Mouse (Mus musculus): ENCODE data around the gene Gm17622. TPM values are rescaled to one million over a fixed set of nuclear protein-coding genes. Genes with fewer than 3 reads are reported as not detected.

The Gm17622 gene
- polyA plus RNA-seq, 1 experiment: not detected

GRCm38 (mm10) chr13:96530064-96530463 is 39.5 kb downstream of the Gm17622 start:
- Histone ChIP-seq H3K4me3 (replicated peaks; ENCODE audit: control insufficient read depth, low read depth, low read length) (no peak overlapping the region), H3K4me1 (ENCODE audit: control insufficient read depth, insufficient read depth, low read length) (no peaks in the 10 kb centered on the region), H3K27ac (ENCODE audit: control insufficient read depth, insufficient read depth, low read depth, low read length, poor library complexity) (no peak overlapping the region)
- TF ChIP-seq POLR2A (IDR thresholded peaks at IDR 0.05; ENCODE audit: borderline replicate concordance, control insufficient read depth, low read depth, low read length) (no peak), CTCF (IDR thresholded peaks at IDR 0.05; ENCODE audit: control insufficient read depth, insufficient read depth, low read length) (no peak)
- WGBS: 90% methylated on average over 9 of the region's 9 CpGs

- no peaks in the 10 kb centered on the region for H3K4me1 ChIP-seq (ENCODE audit: control insufficient read depth, insufficient read depth, low read length)
- no peak overlapping the region for H3K4me3 ChIP-seq (replicated peaks; ENCODE audit: control insufficient read depth, low read depth, low read length)
- no peak overlapping the region for H3K27ac ChIP-seq (ENCODE audit: control insufficient read depth, insufficient read depth, low read depth, low read length, poor library complexity)
- 89% methylated on average over 6 of the region's 6 CpGs for WGBS
- no peak for TF ChIP-seq POLR2A (IDR thresholded peaks at IDR 0.05; ENCODE audit: borderline replicate concordance, control insufficient read depth, low read depth, low read length)
- TF ChIP-seq CTCF (IDR thresholded peaks at IDR 0.05; ENCODE audit: control insufficient read depth, insufficient read depth, low read length): no peak
Measured at GRCm38 (mm10) chr13:96532176-96532575, 41.6 kb downstream of the Gm17622 start.

GRCm38 (mm10) chr13:96533742-96534141 is 43.2 kb downstream of the Gm17622 start:
- 68% methylated on average over 2 of the region's 2 CpGs for WGBS
- TF ChIP-seq POLR2A (IDR thresholded peaks at IDR 0.05; ENCODE audit: borderline replicate concordance, control insufficient read depth, low read depth, low read length) (no peak), CTCF (IDR thresholded peaks at IDR 0.05; ENCODE audit: control insufficient read depth, insufficient read depth, low read length) (no peak)
- Histone ChIP-seq H3K4me1 (ENCODE audit: control insufficient read depth, insufficient read depth, low read length) (no peaks in the 10 kb centered on the region), H3K4me3 (replicated peaks; ENCODE audit: control insufficient read depth, low read depth, low read length) (no peak overlapping the region), H3K27ac (ENCODE audit: control insufficient read depth, insufficient read depth, low read depth, low read length, poor library complexity) (no peak overlapping the region)

GRCm38 (mm10) chr13:96536821-96537572 is 46.5 kb downstream of the Gm17622 start:
- no peak overlapping the region for H3K27ac ChIP-seq (ENCODE audit: control insufficient read depth, insufficient read depth, low read depth, low read length, poor library complexity)
- 72% methylated on average over 5 of the region's 5 CpGs for WGBS

GRCm38 (mm10) chr13:96538103-96538502 is 47.6 kb downstream of the Gm17622 start:
- Histone ChIP-seq H3K4me1 (ENCODE audit: control insufficient read depth, insufficient read depth, low read length) (no peaks in the 10 kb centered on the region), H3K27ac (ENCODE audit: control insufficient read depth, insufficient read depth, low read depth, low read length, poor library complexity) (no peak overlapping the region), H3K4me3 (replicated peaks; ENCODE audit: control insufficient read depth, low read depth, low read length) (no peak overlapping the region)
- TF ChIP-seq POLR2A (IDR thresholded peaks at IDR 0.05; ENCODE audit: borderline replicate concordance, control insufficient read depth, low read depth, low read length) (no peak), CTCF (IDR thresholded peaks at IDR 0.05; ENCODE audit: control insufficient read depth, insufficient read depth, low read length) (no peak)
- 79% methylated on average over 3 of the region's 3 CpGs for WGBS

More at GRCm38 (mm10) chr13:96536821-96537572, 46.5 kb downstream of the Gm17622 start:
- H3K4me3 ChIP-seq (replicated peaks; ENCODE audit: control insufficient read depth, low read depth, low read length): no peak overlapping the region
- TF ChIP-seq CTCF (IDR thresholded peaks at IDR 0.05; ENCODE audit: control insufficient read depth, insufficient read depth, low read length): no peak
- no peak for TF ChIP-seq POLR2A (IDR thresholded peaks at IDR 0.05; ENCODE audit: borderline replicate concordance, control insufficient read depth, low read depth, low read length)
- H3K4me1 ChIP-seq (ENCODE audit: control insufficient read depth, insufficient read depth, low read length): no peaks in the 10 kb centered on the region

Other genes with a start within 250 kb of the Gm17622 start
- gene Poc5, start 102.4 kb upstream of the Gm17622 start, polyA plus RNA-seq (2011; ENCODE audit: insufficient read depth, insufficient read length, low replicate concordance, missing spikeins): 7.5 and 11.2 TPM in 2 replicates
- not detected in 2 replicates for gene Ankdd1b, start 19.5 kb upstream of the Gm17622 start, polyA plus RNA-seq (2011; ENCODE audit: insufficient read depth, insufficient read length, low replicate concordance, missing spikeins)
- 3.5 and 6.6 TPM in 2 replicates for gene Polk, start 51.8 kb downstream of the Gm17622 start, polyA plus RNA-seq (2011; ENCODE audit: insufficient read depth, insufficient read length, low replicate concordance, missing spikeins)
- 10.9 and 18.0 TPM in 2 replicates for gene Col4a3bp, start 51.9 kb downstream of the Gm17622 start, polyA plus RNA-seq (2011; ENCODE audit: insufficient read depth, insufficient read length, low replicate concordance, missing spikeins)
- gene Hmgcr, start 180.2 kb downstream of the Gm17622 start, polyA plus RNA-seq (2011; ENCODE audit: insufficient read depth, insufficient read length, low replicate concordance, missing spikeins): 12.8 and 16.2 TPM in 2 replicates

Measured in bone marrow, adult 2 months (tissue).